ENCODE assay signal across 11 mouse cellular contexts in the genomic region with DNA sequence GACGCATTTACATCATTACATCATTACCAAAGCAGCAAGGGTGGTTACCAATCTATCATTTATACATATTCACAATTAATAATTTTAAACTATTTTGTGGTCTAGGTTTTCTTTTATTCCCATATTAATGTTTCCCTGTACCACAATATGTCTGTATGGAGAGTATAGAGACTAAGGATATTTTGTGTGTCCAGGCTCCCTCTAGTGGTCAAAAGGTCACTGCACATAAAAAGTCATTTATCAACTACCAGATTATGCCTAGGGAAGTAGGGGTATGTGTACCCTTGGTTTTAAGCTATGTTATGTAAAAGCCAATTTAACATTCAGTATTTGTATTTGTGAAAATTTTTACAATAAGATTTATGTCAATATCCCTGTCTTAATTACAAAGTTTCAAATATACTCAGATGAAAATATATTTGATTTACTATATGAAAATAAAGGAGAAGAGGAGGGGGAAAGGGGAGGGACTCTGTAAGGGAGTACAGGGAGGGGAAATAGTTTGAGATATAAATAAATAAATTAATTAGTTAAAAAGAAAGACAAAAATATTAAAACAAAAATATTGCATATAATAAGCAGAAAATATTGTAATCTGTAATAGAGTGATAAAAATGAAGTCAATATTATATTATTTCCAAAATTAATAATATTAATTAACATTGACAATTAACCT. TPM values are rescaled to one million over a fixed set of nuclear protein-coding genes. Genes with fewer than 3 reads are reported as not detected.
DNase-seq lines count a peak whose midpoint lies in the region; ATAC-seq and TF ChIP-seq lines count a peak whose summit lies in the region.
"Had no signal": no experiment of that assay in that cellular context is flagged by ENCODE, and none has a peak within 500 bp of the region (broad histone marks: within the 10 kb centered on the region; RNA-seq: fewer than 3 reads in every experiment).

No protein-coding gene starts in this region.

- no peaks in the 10 kb centered on the region for H3K36me3 ChIP-seq in hindbrain, embryonic 15.5 days
- no peaks in the 10 kb centered on the region for H3K36me3 ChIP-seq in limb, embryonic 14.5 days (ENCODE audit: control insufficient read depth, insufficient read depth, low read length)
- no peaks in the 10 kb centered on the region for H3K36me3 ChIP-seq in splenic B cell, adult 2 months (ENCODE audit: control insufficient read depth, insufficient read depth, low read length, poor library complexity, severe bottlenecking)
- H3K36me3 ChIP-seq: heart, embryonic 13.5 days; neural tube, embryonic 13.5 days had no signal

- peak; percentile 81 for ATAC-seq in hindbrain, embryonic 15.5 days (ENCODE audit: low FRiP score, low read depth)
- ATAC-seq in limb, embryonic 14.5 days (ENCODE audit: low FRiP score, low read depth): peak; percentile 41; the same call in 1 of the 2 replicates

- no peaks in the 10 kb centered on the region for H3K9me3 ChIP-seq in hindbrain, embryonic 15.5 days
- no peaks in the 10 kb centered on the region for H3K9me3 ChIP-seq in limb, embryonic 14.5 days (ENCODE audit: control insufficient read depth, low read length)
- H3K9me3 ChIP-seq: heart, embryonic 13.5 days; neural tube, embryonic 13.5 days had no signal

- DNase-seq in adrenal gland, postnatal 10 days: peak; percentile 12
- DNase-seq in adrenal gland, adult 8-10 months: no peak
- DNase-seq in CD4-positive helper T cell, adult 2 months (ENCODE audit: low read depth, low spot score): peak; percentile 2
- peak; percentile 75 for DNase-seq in cerebellum, adult 9-10 months
- peak; percentile 75 for DNase-seq in limb, embryonic 14.5 days (ENCODE audit: low spot score)
- DNase-seq in splenic B cell, adult 2 months (ENCODE audit: low read depth, low spot score): peak; percentile 11
- no peak for DNase-seq in thymus, postnatal 14 days

- no peak overlapping the region for H3K4me2 ChIP-seq in hindbrain, embryonic 15.5 days
- H3K4me2 ChIP-seq in limb, embryonic 14.5 days (replicated peaks; ENCODE audit: low read depth, low read length, severe bottlenecking): no peak overlapping the region
- H3K4me2 ChIP-seq: heart, embryonic 13.5 days; neural tube, embryonic 13.5 days had no signal

- no peak overlapping the region for H3K27ac ChIP-seq in hindbrain, embryonic 15.5 days (replicated peaks)
- H3K27ac ChIP-seq in limb, embryonic 14.5 days (replicated peaks; ENCODE audit: low read depth, low read length): no peak overlapping the region
- H3K27ac ChIP-seq: heart, embryonic 13.5 days; neural tube, embryonic 13.5 days had no signal

- H3K9ac ChIP-seq in hindbrain, embryonic 15.5 days: no peak overlapping the region
- no peak overlapping the region for H3K9ac ChIP-seq in limb, embryonic 14.5 days (ENCODE audit: low read depth, low read length, severe bottlenecking)
- H3K9ac ChIP-seq: heart, embryonic 13.5 days; neural tube, embryonic 13.5 days had no signal

- no peak for TF ChIP-seq POLR2A in limb, embryonic 14.5 days (IDR thresholded peaks at IDR 0.05; ENCODE audit: borderline replicate concordance, extremely low read depth, insufficient read depth, insufficient read length)

- no peaks in the 10 kb centered on the region for H3K4me1 ChIP-seq in hindbrain, embryonic 15.5 days (replicated peaks)
- H3K4me1 ChIP-seq in limb, embryonic 14.5 days (ENCODE audit: control insufficient read depth, insufficient read depth, low read length): no peaks in the 10 kb centered on the region
- H3K4me1 ChIP-seq: heart, embryonic 13.5 days; neural tube, embryonic 13.5 days had no signal

- no peaks in the 10 kb centered on the region for H3K27me3 ChIP-seq in hindbrain, embryonic 15.5 days
- H3K27me3 ChIP-seq in limb, embryonic 14.5 days (ENCODE audit: control insufficient read depth, insufficient read depth, low read length): no peaks in the 10 kb centered on the region
- H3K27me3 ChIP-seq in splenic B cell, adult 2 months (ENCODE audit: control insufficient read depth, insufficient read depth, low read length, poor library complexity, severe bottlenecking): no peaks in the 10 kb centered on the region
- H3K27me3 ChIP-seq: heart, embryonic 13.5 days; neural tube, embryonic 13.5 days had no signal

- 98% methylated on average over 1 of the region's 1 CpGs for WGBS in hindbrain, embryonic 15.5 days
- 95% methylated on average over 1 of the region's 1 CpGs for WGBS in limb, embryonic 14.5 days

- H3K4me3 ChIP-seq in hindbrain, embryonic 15.5 days: no peak overlapping the region
- H3K4me3 ChIP-seq in limb, embryonic 14.5 days (replicated peaks; ENCODE audit: low read length): no peak overlapping the region
- H3K4me3 ChIP-seq: heart, embryonic 13.5 days; neural tube, embryonic 13.5 days had no signal

RNA-seq across cellular contexts. Expression of a gene that starts 47.1 kb away (rescaled TPM):
- not detected for total RNA-seq in adrenal gland, postnatal 10 days (2021)
- total RNA-seq in adrenal gland, adult 8-10 months (2022): not detected
- not detected in 2 replicates for polyA plus RNA-seq in hindbrain, embryonic 15.5 days (2015; fragmentation: Nextera tagmentation; extraction: Ambion mirVana)
- not detected in 2 replicates for polyA plus RNA-seq in limb, embryonic 14.5 days (2012; rRNA removed)
- not detected in 2 replicates for polyA plus RNA-seq in limb, embryonic 14.5 days (2014; fragmentation: Nextera tagmentation; extraction: Ambion mirVana)
- polyA plus RNA-seq: C2C12; heart, embryonic 13.5 days; neural tube, embryonic 13.5 days had no signal

Comparison
In these comparisons a context has a peak if more than half of its experiments do, and no peak if none do; other contexts are left out.
1. DNase-seq: peak in adrenal gland, postnatal 10 days (single experiment), CD4-positive helper T cell, adult 2 months (single experiment), cerebellum, adult 9-10 months (single experiment), limb, embryonic 14.5 days (single experiment) and splenic B cell, adult 2 months (single experiment); none in adrenal gland, adult 8-10 months (single experiment) and thymus, postnatal 14 days (single experiment).